8 mouse cellular contexts compared by ENCODE assay signal in the genomic region with DNA sequence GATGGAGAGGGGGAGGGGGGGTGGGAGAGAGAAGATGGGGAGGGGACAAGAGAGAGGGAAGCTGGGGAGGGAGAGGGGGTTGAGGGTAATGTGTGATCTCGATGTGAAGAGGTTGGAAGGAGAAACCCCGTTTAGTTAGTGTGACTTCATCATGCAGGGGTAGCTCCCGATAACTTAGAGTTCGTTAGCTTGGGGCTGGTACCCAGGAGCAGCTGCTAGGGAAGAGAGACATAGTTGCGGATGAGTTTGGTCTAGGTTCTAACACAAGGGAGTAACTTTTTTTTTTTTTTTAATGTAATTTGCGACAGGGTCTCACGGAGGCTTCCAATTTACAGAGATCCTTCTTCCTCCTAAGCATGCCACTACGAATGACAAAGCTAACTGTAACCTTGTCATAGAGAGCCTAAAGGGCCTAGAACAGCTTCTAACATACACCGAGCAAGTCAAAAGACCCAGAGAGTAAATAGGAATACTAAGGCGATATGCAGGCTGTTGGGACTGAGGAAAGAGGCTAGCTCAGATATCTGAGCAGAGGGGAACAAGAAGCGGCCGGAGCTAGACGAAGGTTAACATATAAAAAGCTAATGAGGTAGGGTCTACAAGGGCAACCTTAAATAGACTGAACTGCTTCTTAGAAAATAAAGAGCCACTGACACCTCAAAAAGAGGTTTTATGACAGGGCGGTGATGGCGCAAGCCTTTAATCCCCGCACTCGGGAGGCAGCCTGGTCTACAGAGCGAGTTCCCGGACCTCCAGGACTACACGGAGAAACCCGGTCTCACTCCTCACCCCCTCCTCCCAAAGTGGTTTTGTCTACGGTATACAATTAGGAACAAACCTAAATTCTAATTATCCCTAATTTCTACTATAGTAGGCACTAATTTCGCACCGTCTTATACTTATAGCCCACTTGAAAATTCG. TPM values are rescaled to one million over a fixed set of nuclear protein-coding genes. Genes with fewer than 3 reads are reported as not detected.
DNase-seq lines count a peak whose midpoint lies in the region; ATAC-seq and TF ChIP-seq lines count a peak whose summit lies in the region.

No protein-coding gene starts in this region.

- peaks cover 22% of the 10 kb centered on the region for H3K4me1 ChIP-seq in limb, embryonic 10.5 days
- H3K4me1 ChIP-seq in midbrain, postnatal 0 days (ENCODE audit: insufficient read depth, low read length): no peaks in the 10 kb centered on the region
- H3K4me1 ChIP-seq in thymus, adult 2 months (replicated peaks; ENCODE audit: control insufficient read depth, insufficient read depth, low read length): peaks cover 3% of the 10 kb centered on the region

- no peak for TF ChIP-seq CTCF in midbrain, postnatal 0 days (IDR thresholded peaks at IDR 0.05)
- no peak for TF ChIP-seq CTCF in thymus, adult 2 months (IDR thresholded peaks at IDR 0.05; ENCODE audit: borderline replicate concordance, control insufficient read depth, extremely low read depth, insufficient read depth, low read length, poor library complexity)

- peak overlapping the region; percentile 82 for H3K4me3 ChIP-seq in limb, embryonic 10.5 days
- H3K4me3 ChIP-seq in midbrain, postnatal 0 days (ENCODE audit: low read depth, low read length): peak overlapping the region; percentile 66
- H3K4me3 ChIP-seq in thymus, adult 2 months (ENCODE audit: control insufficient read depth, insufficient read depth, low read length): peak overlapping the region; percentile 86

- no peak for TF ChIP-seq POLR2A in thymus, adult 2 months (IDR thresholded peaks at IDR 0.05; ENCODE audit: control insufficient read depth, extremely low read depth, insufficient read depth, low read length, poor library complexity)

- DNase-seq in frontal cortex, postnatal 10 days (ENCODE audit: low spot score in 2 of 2): no peak
- DNase-seq in B cell, adult 2 months: peak; percentile 56 to 60
- peak; percentile 59 for DNase-seq in cerebellum, adult 9-11 months
- DNase-seq in gastrocnemius, adult 8-10 months (ENCODE audit: low spot score in 2 of 2): peak; percentile 22 to 28
- DNase-seq in limb, embryonic 10.5 days (ENCODE audit: low spot score): peak; percentile 60
- no peak for DNase-seq in midbrain, postnatal 0 days (ENCODE audit: low spot score)
- peak; percentile 51 for DNase-seq in thymus, adult 2 months

- peak overlapping the region; percentile 95 for H3K27ac ChIP-seq in limb, embryonic 10.5 days
- H3K27ac ChIP-seq in midbrain, postnatal 0 days (ENCODE audit: low read depth, low read length): peak overlapping the region; percentile 95
- peak overlapping the region; percentile 94 for H3K27ac ChIP-seq in thymus, adult 2 months (ENCODE audit: control insufficient read depth, insufficient read depth, low read length)

- H3K4me2 ChIP-seq in midbrain, postnatal 0 days (ENCODE audit: low read depth, low read length, poor library complexity, severe bottlenecking): peak overlapping the region; percentile 73

- ATAC-seq in frontal cortex, adult (ENCODE audit: low TSS enrichment): peak; percentile 14; the same call in 1 of the 2 replicates
- ATAC-seq in midbrain, postnatal 0 days (ENCODE audit: low FRiP score): peak; percentile 44

- peak overlapping the region; percentile 61 for H3K9ac ChIP-seq in midbrain, postnatal 0 days (replicated peaks; ENCODE audit: low read length, poor library complexity, severe bottlenecking)

- no peaks in the 10 kb centered on the region for H3K36me3 ChIP-seq in limb, embryonic 10.5 days
- H3K36me3 ChIP-seq in midbrain, postnatal 0 days (ENCODE audit: insufficient read depth, low read length): no peaks in the 10 kb centered on the region
- H3K36me3 ChIP-seq in thymus, adult 2 months (ENCODE audit: control insufficient read depth, insufficient read depth, low read length): no peaks in the 10 kb centered on the region

- 11% methylated on average over 25 of the region's 25 CpGs for WGBS in limb, embryonic 10.5 days
- WGBS in midbrain, postnatal 0 days: 4% methylated on average over 25 of the region's 25 CpGs
- WGBS in thymus, adult 2 months: 5% methylated on average over 25 of the region's 25 CpGs

- no peaks in the 10 kb centered on the region for H3K9me3 ChIP-seq in limb, embryonic 10.5 days (replicated peaks)
- H3K9me3 ChIP-seq in midbrain, postnatal 0 days (ENCODE audit: low read length): no peaks in the 10 kb centered on the region

- H3K27me3 ChIP-seq in limb, embryonic 10.5 days (ENCODE audit: low read depth, poor library complexity, severe bottlenecking): no peaks in the 10 kb centered on the region
- H3K27me3 ChIP-seq in midbrain, postnatal 0 days (ENCODE audit: insufficient read depth, low read length): no peaks in the 10 kb centered on the region
- no peaks in the 10 kb centered on the region for H3K27me3 ChIP-seq in thymus, adult 2 months (ENCODE audit: control insufficient read depth, insufficient read depth, low read length)

RNA-seq across cellular contexts. Expression of a gene that starts 0.5 kb away (rescaled TPM):
- 100 to 1,000 TPM; 140 to 186 (median 166) TPM for total RNA-seq in gastrocnemius, adult 8-10 months (2022)
- 92.7 and 96.2 TPM in 2 replicates for polyA plus RNA-seq in limb, embryonic 10.5 days (2016; fragmentation: Nextera tagmentation; extraction: Ambion mirVana)
- 48.3 and 48.4 TPM in 2 replicates for total RNA-seq in midbrain, postnatal 0 days (2014; rRNA removed)
- 226 and 228 TPM in 2 replicates for polyA plus RNA-seq in midbrain, postnatal 0 days (2015; fragmentation: Nextera tagmentation; extraction: Ambion mirVana)
- 152 and 185 TPM in 2 replicates for polyA plus RNA-seq in thymus, adult 2 months (2012; rRNA removed)

RNA-seq across cellular contexts. Expression of a gene that starts 18.4 kb away (rescaled TPM):
- total RNA-seq in gastrocnemius, adult 8-10 months (2022): 100 to 1,000 TPM in 2 of 4 experiments, 10 to 100 TPM in 2; 85.1 to 106 (median 96.3) TPM
- 28.6 and 39.7 TPM in 2 replicates for polyA plus RNA-seq in limb, embryonic 10.5 days (2016; fragmentation: Nextera tagmentation; extraction: Ambion mirVana)
- 51.5 and 88.0 TPM in 2 replicates for total RNA-seq in midbrain, postnatal 0 days (2014; rRNA removed)
- 26.2 and 40.3 TPM in 2 replicates for polyA plus RNA-seq in midbrain, postnatal 0 days (2015; fragmentation: Nextera tagmentation; extraction: Ambion mirVana)
- polyA plus RNA-seq in thymus, adult 2 months (2012; rRNA removed): 48.5 and 64.3 TPM in 2 replicates

Comparison
In these comparisons a context has a peak if more than half of its experiments do, and no peak if none do; other contexts are left out.
1. DNase-seq: peak in B cell, adult 2 months (2 of 2), cerebellum, adult 9-11 months (single experiment), gastrocnemius, adult 8-10 months (2 of 2), limb, embryonic 10.5 days (single experiment) and thymus, adult 2 months (single experiment); none in frontal cortex, postnatal 10 days (0 of 2) and midbrain, postnatal 0 days (single experiment).
2. Peak in every context shown above with its lines, with median percentiles within 50 percentile points of each other: H3K27ac ChIP-seq and H3K4me3 ChIP-seq.